Mouse (Mus musculus) retina, embryonic 14.5 days (tissue): ENCODE data around the gene Mtr.

ENCODE experiments used
- DNase-seq: peaks from one replicate; pipeline ENCODE4 v3.0.0-alpha.2; 2015; ENCODE audit warnings: low spot score

Mtr gene

DNA sequence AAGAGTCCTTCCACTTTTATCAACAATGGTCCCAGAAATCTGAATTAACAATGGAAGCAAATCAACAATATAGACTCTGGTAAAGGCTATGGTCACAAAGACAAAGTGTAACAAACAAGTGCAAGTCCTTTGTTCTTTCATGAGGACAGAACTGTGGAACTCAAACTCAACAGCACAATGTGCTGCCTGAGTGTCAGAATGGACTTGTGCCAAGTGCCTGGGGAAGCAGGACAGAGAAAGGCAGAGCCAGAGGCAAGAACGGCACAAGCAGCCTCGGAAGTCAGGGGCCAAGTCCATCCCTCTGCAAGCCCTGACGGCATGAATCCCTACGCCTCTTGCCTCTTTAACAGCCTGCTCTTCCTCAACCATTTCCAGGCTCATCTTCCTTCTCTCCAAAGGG lies 13.9 kb downstream of the Mtr start:
- no peak for DNase-seq

- no peak for DNase-seq
Observed at GRCm38 (mm10) chr13:12232141-12232540, 25.8 kb downstream of the Mtr start.

- no peak for DNase-seq
Observed at GRCm38 (mm10) chr13:12228248-12228647, 29.7 kb downstream of the Mtr start.

- no peak for DNase-seq
Observed at GRCm38 (mm10) chr13:12227606-12228005, 30.3 kb downstream of the Mtr start.

DNA sequence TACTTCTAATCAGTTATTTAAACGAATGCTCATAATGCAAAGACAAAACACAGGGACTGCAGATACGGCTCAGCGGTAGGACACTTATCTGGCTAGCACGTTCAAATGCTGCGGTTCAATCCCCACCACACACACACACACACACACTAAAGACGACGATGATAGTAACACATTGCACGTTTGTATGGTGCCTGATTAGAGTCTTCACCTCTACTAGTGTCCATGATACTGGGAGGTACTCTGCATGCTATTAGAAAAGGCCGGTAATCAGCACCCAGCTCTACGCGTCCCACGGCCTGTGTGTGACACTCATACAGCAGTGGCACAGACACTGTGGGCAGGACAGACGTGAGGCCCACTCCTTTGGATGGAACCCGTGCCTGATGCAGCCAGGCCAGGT lies 39.3 kb downstream of the Mtr start:
- DNase-seq, result no peak

DNA sequence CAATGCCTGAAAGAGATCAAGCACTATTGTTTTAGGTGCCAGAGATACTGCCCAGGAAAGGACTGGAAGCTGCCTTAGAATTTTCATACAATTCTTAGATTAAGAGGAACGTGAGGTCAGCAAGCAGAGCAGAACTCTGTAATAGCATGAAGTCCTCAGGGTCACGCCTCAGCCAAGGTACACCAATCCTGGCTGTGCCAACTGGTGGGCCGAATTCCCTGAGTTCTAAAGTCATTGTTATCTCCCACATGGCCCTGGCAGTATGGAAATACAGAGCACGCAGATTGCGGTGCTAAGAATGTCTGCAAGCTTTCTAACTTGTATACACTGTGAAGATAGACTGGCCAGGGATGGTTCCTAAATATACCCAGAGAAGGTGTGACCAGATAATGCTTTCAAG lies 43.0 kb downstream of the Mtr start:
- no peak for DNase-seq

GRCm38 (mm10) chr13:12211058-12211457 lies 46.9 kb downstream of the Mtr start:
- no peak for DNase-seq

DNA sequence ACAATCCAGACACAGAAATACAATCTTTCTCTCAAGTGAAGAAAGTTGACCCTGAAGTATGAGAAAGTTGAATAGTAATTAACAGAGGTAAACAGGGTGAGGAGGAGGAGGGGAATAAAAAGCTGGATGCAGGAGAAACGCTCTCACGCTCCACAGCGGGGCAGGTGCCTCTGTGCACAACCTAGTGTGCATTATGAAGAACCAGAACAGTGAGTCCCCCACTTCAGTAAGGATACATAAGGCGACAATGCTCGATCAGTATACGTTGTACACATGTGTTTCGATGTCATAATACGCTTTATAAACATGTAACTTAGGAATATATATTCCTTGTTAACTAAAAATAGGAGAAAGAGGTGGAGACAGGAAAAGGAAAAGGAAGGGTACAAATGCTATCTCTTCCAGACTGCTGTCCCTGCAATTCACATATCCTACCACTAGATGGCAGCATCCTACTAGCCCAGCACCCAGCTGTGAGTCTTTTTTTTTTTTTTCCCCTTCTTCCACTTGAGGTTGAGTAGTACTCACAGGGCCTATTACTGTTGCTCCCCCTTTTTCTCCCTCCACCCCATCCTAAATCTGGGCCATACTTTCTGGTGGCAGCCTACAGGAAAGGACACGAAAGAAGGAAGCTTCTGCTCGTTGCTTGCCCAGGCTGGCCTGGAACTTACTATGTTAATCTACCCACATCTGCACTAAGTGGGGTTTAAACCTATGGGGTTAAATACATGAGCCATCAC lies 47.7 kb downstream of the Mtr start:
- peak; percentile 78 for DNase-seq

- no peak for DNase-seq
Observed at GRCm38 (mm10) chr13:12200372-12200771, 57.5 kb downstream of the Mtr start.

GRCm38 (mm10) chr13:12198486-12198885 lies 59.4 kb downstream of the Mtr start:
- DNase-seq, result no peak

DNA sequence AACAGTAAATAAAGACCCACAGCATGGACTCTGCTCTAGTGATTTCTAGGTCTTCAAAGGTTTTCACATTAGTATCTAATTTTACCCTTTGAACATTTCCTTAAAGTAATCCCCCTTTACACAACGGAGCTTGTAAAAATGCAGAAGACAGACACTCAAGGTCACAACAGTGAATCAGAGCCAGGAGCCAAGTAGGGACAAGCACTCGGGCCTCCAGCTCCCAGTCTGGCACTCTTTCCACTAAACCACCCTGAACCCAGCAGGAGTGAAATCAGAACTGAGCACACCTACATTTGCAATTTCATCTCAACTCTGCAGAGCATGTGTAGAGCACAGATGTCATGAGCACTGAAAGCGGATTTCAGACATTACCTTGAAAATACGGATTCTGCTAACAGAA lies 61.1 kb downstream of the Mtr start:
- no peak for DNase-seq

DNA sequence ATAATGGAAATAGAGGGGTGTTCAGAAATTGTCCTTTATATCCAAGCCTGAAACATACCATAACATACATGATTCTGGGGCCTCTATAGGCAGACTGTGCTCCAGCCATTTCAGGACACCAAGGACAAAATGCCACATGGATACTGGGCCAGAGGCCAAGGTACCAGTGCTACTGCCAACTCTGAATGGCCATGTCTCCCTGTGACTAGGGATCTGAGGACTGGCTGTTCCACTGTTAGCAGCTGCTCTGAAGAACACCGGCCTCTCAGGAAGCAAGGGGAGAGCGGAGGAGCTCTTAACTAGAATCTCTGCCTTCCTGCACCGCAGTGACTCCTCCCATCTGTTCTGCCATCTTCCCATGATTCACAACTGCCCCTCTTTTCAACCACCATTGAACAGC lies 61.9 kb downstream of the Mtr start:
- no peak for DNase-seq

DNA sequence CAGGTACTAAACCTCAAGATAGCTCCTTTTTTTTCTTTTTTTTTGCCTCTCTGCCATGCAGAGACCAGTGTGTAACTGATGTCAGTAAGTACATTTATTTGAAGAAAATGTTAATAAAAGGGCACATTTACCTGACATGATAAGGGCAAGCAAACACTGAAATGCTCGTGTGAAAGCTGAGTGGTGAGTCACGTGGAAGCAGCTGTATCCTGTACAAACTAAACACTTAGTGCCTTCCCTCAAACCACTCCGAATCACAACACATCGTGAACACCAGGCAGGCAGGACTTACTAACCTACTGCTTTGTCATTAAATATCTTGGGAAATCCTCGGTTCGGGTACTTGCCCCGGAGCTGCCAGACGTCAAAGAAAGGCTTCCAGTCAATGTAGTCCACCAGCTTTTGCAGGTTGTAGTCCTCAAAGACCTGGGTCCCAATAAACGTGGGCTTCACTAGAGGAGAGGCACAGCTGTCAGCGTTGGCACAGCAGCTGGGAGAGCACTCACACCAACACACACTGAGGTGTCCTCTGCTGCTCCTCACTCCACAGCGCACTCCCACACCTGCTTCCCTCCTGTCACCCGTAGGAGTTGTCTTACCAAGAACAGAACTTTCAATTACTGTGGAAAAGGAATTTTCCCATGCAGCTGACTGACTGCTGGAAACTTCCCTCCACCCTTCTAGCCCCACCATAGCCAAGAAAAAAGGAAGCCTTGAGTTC lies 62.8 kb downstream of the Mtr start:
- no peak for DNase-seq

GRCm38 (mm10) chr13:12189219-12189618 lies 68.7 kb downstream of the Mtr start:
- DNase-seq, result no peak

GRCm38 (mm10) chr13:12188804-12189203 lies 69.1 kb downstream of the Mtr start:
- no peak for DNase-seq

- no peak for DNase-seq
Observed at GRCm38 (mm10) chr13:12179481-12179880, 78.4 kb downstream of the Mtr start.

GRCm38 (mm10) chr13:12176761-12177160 lies 81.2 kb downstream of the Mtr start:
- no peak for DNase-seq

GRCm38 (mm10) chr13:12175988-12176736 lies 81.8 kb downstream of the Mtr start:
- no peak for DNase-seq

- DNase-seq, result no peak
Observed at GRCm38 (mm10) chr13:12167276-12167675, 90.6 kb downstream of the Mtr start.

DNA sequence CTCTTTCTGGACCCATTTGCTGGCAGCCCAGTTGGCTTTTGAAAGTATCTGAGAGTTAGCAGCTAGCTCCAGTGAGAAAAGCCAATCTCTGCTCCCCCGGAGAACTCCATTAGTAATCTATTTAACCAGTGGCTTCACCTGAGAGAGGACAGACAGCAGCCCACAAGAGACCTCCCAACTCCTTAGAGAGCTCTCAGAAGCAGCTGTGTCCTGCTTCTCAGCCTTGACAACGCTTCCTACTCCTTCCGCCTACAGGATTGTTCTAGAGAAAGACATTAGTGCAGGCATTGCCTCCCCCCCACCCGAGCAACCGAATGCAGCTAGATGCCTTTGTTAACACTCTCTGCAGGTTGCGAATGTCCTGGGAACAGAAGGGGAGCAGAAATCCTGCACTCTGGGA lies 91.5 kb downstream of the Mtr start:
- DNase-seq, result peak; percentile 42

DNA sequence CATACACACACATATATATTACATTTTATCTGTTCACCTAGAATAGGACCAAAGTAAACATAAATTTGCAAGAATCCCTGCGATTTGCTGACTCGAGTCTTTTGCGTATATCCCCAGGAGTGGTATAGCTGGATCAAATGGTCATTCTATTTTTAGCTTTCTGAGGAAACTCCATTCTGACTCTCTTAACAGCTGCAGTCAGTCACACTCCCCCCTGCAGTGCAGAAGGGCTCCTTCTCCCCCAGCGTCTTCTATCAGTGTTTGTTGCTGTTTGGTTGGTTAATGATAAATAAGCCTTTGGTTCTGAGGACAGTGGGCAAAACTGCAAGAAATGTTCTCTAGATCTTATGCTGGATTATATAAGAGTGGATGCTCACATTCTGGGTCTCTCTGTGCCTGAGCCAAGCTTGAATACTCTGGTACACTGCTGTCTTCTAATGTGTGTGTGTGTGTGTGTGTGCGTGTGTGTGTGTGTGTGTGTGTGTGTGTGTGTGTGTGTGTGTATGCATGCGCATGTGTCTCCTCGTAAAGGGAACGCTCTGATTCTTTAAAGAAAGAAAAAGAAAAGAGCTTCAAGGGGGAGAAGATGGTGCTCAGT lies 92.4 kb downstream of the Mtr start:
- DNase-seq, result peak; percentile 15

- no peak for DNase-seq
Observed at GRCm38 (mm10) chr13:12162457-12162856, 95.5 kb downstream of the Mtr start.

- DNase-seq, result no peak
Observed at GRCm38 (mm10) chr13:12160121-12160475, 97.8 kb downstream of the Mtr start.
